Mouse (Mus musculus): ENCODE measurements around the gene Tnfsf13b. TPM values are rescaled to one million over a fixed set of nuclear protein-coding genes. Genes with fewer than 3 reads are reported as not detected.

Gene Tnfsf13b
- total RNA-seq, 2 experiments from 2014 or later = 2.0 to 3.4 TPM

- intact Hi-C loops (cut with DNase I) = loop anchor here (5.0 kb wide), 1 partner anchor 61 kb away; no protein-coding TSS in a partner anchor
- no peak for TF ChIP-seq CTCF (IDR thresholded peaks at IDR 0.05)
- Histone ChIP-seq H3K4me3 (no peak overlapping the region), H3K27ac (no peak overlapping the region)
- DNase-seq (ENCODE audit: extremely low spot score in 1 of 2, low spot score in 2 of 2) = no peak
These were observed 45.3 kb downstream of the Tnfsf13b start for GRCm38 (mm10) chr8:10051576-10051975.

GRCm38 (mm10) chr8:10053571-10053990, 47.3 kb downstream of the Tnfsf13b start:
- TF ChIP-seq CTCF (IDR thresholded peaks at IDR 0.05) = peak; percentile 77
- Histone ChIP-seq H3K27ac (peak overlapping the region; percentile 83), H3K4me3 (no peak overlapping the region)
- DNase-seq (ENCODE audit: extremely low spot score in 1 of 2, low spot score in 2 of 2) = peak; percentile 36
- intact Hi-C loops (cut with DNase I) = loop anchor here (2.0 to 5.0 kb wide), 3 partner anchors 59 to 349 kb away; no protein-coding TSS in a partner anchor

- DNase-seq (ENCODE audit: extremely low spot score in 1 of 2, low spot score in 2 of 2) = no peak
- intact Hi-C loops (cut with DNase I) = no loop called here
- Histone ChIP-seq H3K4me3 (no peak overlapping the region), H3K27ac (no peak overlapping the region)
- TF ChIP-seq CTCF (IDR thresholded peaks at IDR 0.05) = no peak
These were observed 54.7 kb downstream of the Tnfsf13b start for GRCm38 (mm10) chr8:10061001-10061400.

- no peak for DNase-seq (ENCODE audit: extremely low spot score in 1 of 2, low spot score in 2 of 2)
- intact Hi-C loops (cut with DNase I) = no loop called here
- no peak for TF ChIP-seq CTCF (IDR thresholded peaks at IDR 0.05)
- Histone ChIP-seq H3K27ac (no peak overlapping the region), H3K4me3 (no peak overlapping the region)
These were observed 60.6 kb downstream of the Tnfsf13b start for GRCm38 (mm10) chr8:10066906-10067305.

GRCm38 (mm10) chr8:10067775-10068174, 61.5 kb downstream of the Tnfsf13b start:
- no peak for DNase-seq (ENCODE audit: extremely low spot score in 1 of 2, low spot score in 2 of 2)
- intact Hi-C loops (cut with DNase I) = no loop called here
- no peak overlapping the region for H3K27ac ChIP-seq
- H3K4me3 ChIP-seq = no peak overlapping the region
- no peak for TF ChIP-seq CTCF (IDR thresholded peaks at IDR 0.05)

- TF ChIP-seq CTCF (IDR thresholded peaks at IDR 0.05) = no peak
- no peak overlapping the region for H3K4me3 ChIP-seq
- H3K27ac ChIP-seq = no peak overlapping the region
- intact Hi-C loops (cut with DNase I) = no loop called here
- no peak for DNase-seq (ENCODE audit: extremely low spot score in 1 of 2, low spot score in 2 of 2)
These were observed 66.1 kb downstream of the Tnfsf13b start for GRCm38 (mm10) chr8:10072347-10072746.

Other genes with a start within 250 kb of the Tnfsf13b start
- 100 to 1,000 TPM; 118 to 119 TPM for gene Fam155a, start 235.3 kb upstream of the Tnfsf13b start, total RNA-seq (2021)
- gene Gm10217, start 142.2 kb upstream of the Tnfsf13b start, total RNA-seq (2021) = not detected
- gene Lig4, start 28.8 kb upstream of the Tnfsf13b start, total RNA-seq (2021) = 10 to 100 TPM; 10.4 to 10.8 TPM
- gene Abhd13, start 28.8 kb upstream of the Tnfsf13b start, total RNA-seq (2021) = 10 to 100 TPM; 27.6 to 29.6 TPM
- gene Myo16, start 147.4 kb downstream of the Tnfsf13b start, total RNA-seq (2021) = 10 to 100 TPM; 30.5 to 38.7 TPM